Mouse (Mus musculus) midbrain, embryonic 14.5 days (tissue): Measurements from ENCODE around the gene Spaca4. TPM values are rescaled to one million over a fixed set of nuclear protein-coding genes. Genes with fewer than 3 reads are reported as not detected.

Experiments
- ATAC-seq: fragments of 200-750 bp; cut with Nextera tagmentation; 2 replicates; pipeline ENCODE4 v1.8.0; 2017; ENCODE audit warnings: moderate number of reproducible peaks, moderate library complexity; ENCODE audit not compliant: low FRiP score, low TSS enrichment
- DNase-seq: peaks from one replicate; pipeline ENCODE4 v3.0.0-alpha.2; 2015
- H3K27ac ChIP-seq: fragments of 300-500 bp; sonication (generic); replicated peaks from 2 replicates; pipeline ENCODE4 v1.5.1; 2014; ENCODE audit warnings: mild to moderate bottlenecking, low read depth, low read length, moderate library complexity
- H3K27me3 ChIP-seq: fragments of 300-500 bp; sonication (generic); 2 replicates; pipeline ENCODE4 v1.6.1; 2014; ENCODE audit warnings: low read length, control low read depth, mixed read lengths; ENCODE audit not compliant: control insufficient read depth, insufficient read depth
- H3K36me3 ChIP-seq: fragments of 300-500 bp; sonication (generic); 2 replicates; pipeline ENCODE4 v1.6.1; 2014; ENCODE audit warnings: low read length, control low read depth; ENCODE audit not compliant: control insufficient read depth, insufficient read depth
- H3K4me1 ChIP-seq: fragments of 300-500 bp; sonication (generic); 2 replicates; pipeline ENCODE4 v1.6.1; 2014; ENCODE audit warnings: mild to moderate bottlenecking, antibody characterized with exemption, low read length, control low read depth; ENCODE audit not compliant: control insufficient read depth, insufficient read depth
- H3K4me2 ChIP-seq: fragments of 300-500 bp; sonication (generic); 2 replicates; pipeline ENCODE4 v1.6.1; 2014; ENCODE audit warnings: mild to moderate bottlenecking, low read length, moderate library complexity
- H3K4me3 ChIP-seq: fragments of 300-500 bp; sonication (generic); replicated peaks from 2 replicates; pipeline ENCODE4 v1.5.1; 2014; ENCODE audit warnings: low read depth, low read length
- H3K9ac ChIP-seq: fragments of 300-500 bp; sonication (generic); replicated peaks from 2 replicates; pipeline ENCODE4 v1.6.1; 2014; ENCODE audit warnings: mild to moderate bottlenecking, low read length, moderate library complexity
- H3K9me3 ChIP-seq: fragments of 300-500 bp; sonication (generic); 2 replicates; pipeline ENCODE4 v1.6.1; 2016; ENCODE audit warnings: low read length, control low read depth, mixed read lengths; ENCODE audit not compliant: control insufficient read depth
- WGBS: fragments of 180-500 bp; shearing (Covaris S2); extraction: QIAGEN DNeasy Blood & Tissue Kit; methylation state at CpG from one replicate; pipeline ENCODE4 v1.1.7; 2014; 5-methylcytosine and 5-hydroxymethylcytosine counted together
- polyA plus RNA-seq: library from polyadenylated mRNA; unstranded; fragments of >200 nt; fragmentation: Nextera tagmentation; extraction: Ambion mirVana; gene quantifications from 2 replicates; pipeline ENCODE4 v1.2.1, GENCODE M21; 2014

Gene Spaca4
- polyA plus RNA-seq = not detected in 2 replicates

DNA sequence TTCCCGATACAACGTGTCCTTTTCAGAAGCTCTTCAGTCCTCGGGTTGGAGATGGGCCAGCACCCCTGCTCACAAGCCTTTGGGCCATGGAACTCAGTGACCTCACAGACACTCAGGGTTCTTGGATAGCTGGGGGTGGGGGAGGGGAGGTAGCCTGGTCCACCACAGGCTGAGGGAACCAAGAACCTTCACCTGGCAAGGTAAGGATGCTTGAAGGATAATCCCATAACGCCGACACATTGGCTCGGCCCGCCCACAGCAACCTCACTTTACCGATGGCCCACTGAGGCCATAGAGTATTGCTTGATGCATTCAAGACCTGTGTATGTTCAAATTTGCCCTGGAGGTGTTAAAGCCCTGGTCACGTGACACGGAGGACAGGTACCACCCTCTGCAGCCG, at the start of gene Spaca4:
Gene Spaca4, minus strand, starts transcription at position 101 of the 400 bp plus-strand sequence.
- no peak within 1 kb of the TSS for H3K4me3 ChIP-seq
- WGBS = 94% methylated on average over 11 of the region's 11 CpGs
- no peak for ATAC-seq

GRCm38 (mm10) chr7:45775237-45775636, 49.6 kb upstream of the Spaca4 start:
- H3K27ac ChIP-seq = no peak overlapping the region
- H3K27me3 ChIP-seq = no peaks in the 10 kb centered on the region
- no peaks in the 10 kb centered on the region for H3K36me3 ChIP-seq
- H3K4me2 ChIP-seq = no peak overlapping the region
- DNase-seq = no peak
- H3K4me3 ChIP-seq = no peak overlapping the region
- no peaks in the 10 kb centered on the region for H3K9me3 ChIP-seq
- H3K9ac ChIP-seq = no peak overlapping the region
- ATAC-seq = no peak
- 84% methylated on average over 7 of the region's 7 CpGs for WGBS
- H3K4me1 ChIP-seq = no peaks in the 10 kb centered on the region

More for the DNA sequence above, at the start of gene Spaca4:
- no peak within 1 kb of the TSS for H3K9ac ChIP-seq
- DNase-seq = no peak
- H3K9me3 ChIP-seq = no peaks in the 10 kb centered on the region
- H3K4me1 ChIP-seq = no peaks in the 10 kb centered on the region
- H3K36me3 ChIP-seq = peaks cover 79% of the 10 kb centered on the region
- no peaks in the 10 kb centered on the region for H3K27me3 ChIP-seq
- no peak within 1 kb of the TSS for H3K27ac ChIP-seq
- H3K4me2 ChIP-seq = no peak within 1 kb of the TSS

DNA sequence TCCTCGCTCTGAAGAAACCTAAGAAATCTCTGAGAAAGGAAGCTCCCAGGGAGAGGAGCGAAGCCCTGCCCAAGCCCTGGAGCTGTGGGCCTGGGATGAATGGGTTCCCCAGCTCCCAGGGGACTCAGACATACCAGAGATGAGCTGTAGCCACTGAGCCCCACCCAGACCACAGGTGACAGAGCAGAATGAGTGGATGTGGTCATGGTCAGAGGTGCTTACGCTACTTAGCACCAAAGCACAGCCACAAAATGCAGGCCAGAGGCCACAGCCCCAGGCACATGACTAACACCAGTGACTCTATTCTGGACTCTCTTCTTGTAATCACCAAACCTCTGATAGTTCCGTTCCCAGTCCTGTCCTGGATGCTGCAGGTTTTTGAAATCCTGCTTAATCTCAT, 45.5 kb upstream of the Spaca4 start:
- DNase-seq = no peak
- Histone ChIP-seq H3K9ac (no peak overlapping the region), H3K4me2 (no peak overlapping the region), H3K9me3 (no peaks in the 10 kb centered on the region), H3K4me1 (no peaks in the 10 kb centered on the region), H3K36me3 (no peaks in the 10 kb centered on the region), H3K27me3 (no peaks in the 10 kb centered on the region), H3K27ac (no peak overlapping the region), H3K4me3 (no peak overlapping the region)
- ATAC-seq = no peak
- whole genome bisulfite sequencing = 58% methylated on average over 4 of the region's 4 CpGs

DNA sequence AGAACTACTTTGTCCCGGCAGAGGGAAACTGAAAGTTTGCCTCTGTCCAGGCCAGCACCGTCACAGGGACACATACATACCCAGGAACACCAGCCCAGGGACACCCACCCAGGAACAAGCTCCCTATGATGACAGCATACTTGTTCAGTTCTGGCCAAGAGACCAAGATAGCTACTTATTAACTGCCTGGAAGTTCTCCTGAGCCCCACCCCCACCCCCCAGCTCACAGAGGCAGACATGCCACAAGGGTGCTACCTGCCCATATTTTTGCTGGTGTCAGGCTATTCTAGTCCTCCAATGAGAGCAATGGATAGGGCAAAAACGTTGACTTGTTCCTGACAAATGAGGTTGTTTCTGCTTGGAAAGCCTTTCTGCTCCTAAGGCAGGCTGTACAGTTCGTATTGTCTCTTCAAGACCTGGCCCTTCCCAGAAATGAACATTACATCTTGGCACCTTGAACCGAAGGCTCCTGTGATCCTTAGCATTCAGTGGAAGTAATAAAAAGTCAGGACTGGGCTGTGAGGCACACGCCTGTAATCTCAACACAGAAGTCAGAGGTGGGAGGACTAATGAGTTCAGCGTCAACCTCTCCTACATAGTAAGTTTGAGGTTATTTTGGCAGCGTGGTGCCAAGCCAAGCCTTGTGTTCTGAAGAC, 44.9 kb upstream of the Spaca4 start:
- no peak overlapping the region for H3K4me2 ChIP-seq
- no peak for ATAC-seq
- H3K9ac ChIP-seq = no peak overlapping the region
- H3K27me3 ChIP-seq = no peaks in the 10 kb centered on the region
- H3K36me3 ChIP-seq = no peaks in the 10 kb centered on the region
- DNase-seq = no peak
- no peak overlapping the region for H3K27ac ChIP-seq
- no peak overlapping the region for H3K4me3 ChIP-seq
- no peaks in the 10 kb centered on the region for H3K9me3 ChIP-seq
- no peaks in the 10 kb centered on the region for H3K4me1 ChIP-seq
- WGBS = 76% methylated on average over 8 of the region's 8 CpGs

DNA sequence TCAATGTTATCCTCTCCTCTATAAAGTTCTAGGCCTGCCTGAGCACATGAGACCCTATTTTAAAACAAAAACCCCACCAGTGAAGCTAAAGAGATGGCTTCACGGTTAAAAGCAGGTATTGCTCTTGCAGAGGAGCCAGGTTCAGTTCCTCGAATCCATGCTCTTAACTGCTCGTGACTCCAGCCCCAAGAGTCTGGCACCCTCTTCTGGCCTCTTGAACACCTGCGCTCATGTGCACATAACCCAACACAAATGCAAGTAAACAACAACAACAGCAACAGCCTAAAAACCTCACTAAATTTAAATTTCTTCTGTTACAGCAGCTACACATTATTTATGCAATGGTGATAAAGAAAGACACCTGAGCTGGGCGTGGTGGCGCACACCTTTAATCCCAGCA, 41.9 kb upstream of the Spaca4 start:
- H3K4me3 ChIP-seq = no peak overlapping the region
- H3K27me3 ChIP-seq = no peaks in the 10 kb centered on the region
- ATAC-seq = no peak
- no peaks in the 10 kb centered on the region for H3K9me3 ChIP-seq
- WGBS = 95% methylated on average over 6 of the region's 6 CpGs
- no peak overlapping the region for H3K9ac ChIP-seq
- no peak for DNase-seq
- no peak overlapping the region for H3K4me2 ChIP-seq
- H3K27ac ChIP-seq = no peak overlapping the region
- H3K4me1 ChIP-seq = no peaks in the 10 kb centered on the region
- no peaks in the 10 kb centered on the region for H3K36me3 ChIP-seq

- H3K9me3 ChIP-seq = no peaks in the 10 kb centered on the region
- no peaks in the 10 kb centered on the region for H3K27me3 ChIP-seq
- no peak for ATAC-seq
- no peak overlapping the region for H3K4me2 ChIP-seq
- 52% methylated on average over 8 of the region's 8 CpGs for WGBS
- H3K9ac ChIP-seq = no peak overlapping the region
- no peaks in the 10 kb centered on the region for H3K4me1 ChIP-seq
- DNase-seq = no peak
- H3K27ac ChIP-seq = no peak overlapping the region
- no peaks in the 10 kb centered on the region for H3K36me3 ChIP-seq
- no peak overlapping the region for H3K4me3 ChIP-seq
Observed at GRCm38 (mm10) chr7:45766764-45767163, 41.2 kb upstream of the Spaca4 start.

DNA sequence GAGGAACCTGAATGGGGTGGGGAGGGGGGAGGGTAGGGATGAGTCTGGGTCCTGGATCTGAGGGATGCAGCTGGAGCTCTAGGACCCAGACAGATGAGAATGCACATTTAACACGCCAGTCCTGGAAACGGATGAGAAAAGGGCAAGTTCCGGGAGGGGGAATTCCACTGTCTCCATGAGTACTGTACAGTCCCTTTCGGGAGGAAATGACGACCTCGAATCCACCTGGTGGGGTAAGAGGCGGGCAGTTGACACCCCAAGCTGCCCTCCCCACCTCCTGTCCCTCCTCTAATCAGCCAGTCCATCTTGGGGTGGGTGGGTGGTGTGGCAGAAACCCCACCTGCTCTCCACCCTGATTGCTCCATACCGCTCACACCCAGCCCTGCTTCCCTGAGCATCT, 40.4 kb upstream of the Spaca4 start:
- H3K27ac ChIP-seq = no peak overlapping the region
- H3K36me3 ChIP-seq = no peaks in the 10 kb centered on the region
- no peak for DNase-seq
- H3K4me2 ChIP-seq = no peak overlapping the region
- H3K27me3 ChIP-seq = no peaks in the 10 kb centered on the region
- ATAC-seq = no peak
- no peaks in the 10 kb centered on the region for H3K4me1 ChIP-seq
- H3K9me3 ChIP-seq = no peaks in the 10 kb centered on the region
- 66% methylated on average over 8 of the region's 8 CpGs for WGBS
- H3K4me3 ChIP-seq = no peak overlapping the region
- no peak overlapping the region for H3K9ac ChIP-seq

DNA sequence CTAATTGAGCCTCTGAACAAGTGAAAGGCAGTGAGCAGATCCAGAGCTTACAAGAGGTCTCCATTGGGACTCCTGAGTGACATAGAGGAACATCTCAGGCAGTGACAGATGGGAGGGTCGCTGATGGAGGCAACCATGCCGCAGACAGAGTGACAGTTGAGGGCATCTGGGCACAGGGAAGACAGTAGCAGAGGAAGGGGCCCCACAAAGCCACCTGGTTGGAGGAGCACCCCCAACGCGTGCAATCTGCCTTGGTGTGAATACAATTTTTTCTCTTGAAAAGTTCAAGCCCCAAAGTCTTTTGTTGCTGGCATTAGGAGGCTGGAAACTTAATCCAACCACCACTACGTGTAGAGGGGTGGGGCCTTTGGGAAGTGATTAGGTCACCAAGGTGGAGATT, 34.5 kb upstream of the Spaca4 start:
- Histone ChIP-seq H3K27ac (no peak overlapping the region), H3K4me2 (no peak overlapping the region), H3K36me3 (no peaks in the 10 kb centered on the region), H3K4me3 (no peak overlapping the region), H3K4me1 (no peaks in the 10 kb centered on the region), H3K9me3 (no peaks in the 10 kb centered on the region), H3K9ac (no peak overlapping the region), H3K27me3 (peaks cover 17% of the 10 kb centered on the region; the same call in 1 of the 2 replicates)
- ATAC-seq = no peak
- no peak for DNase-seq
- 62% methylated on average over 5 of the region's 5 CpGs for WGBS

DNA sequence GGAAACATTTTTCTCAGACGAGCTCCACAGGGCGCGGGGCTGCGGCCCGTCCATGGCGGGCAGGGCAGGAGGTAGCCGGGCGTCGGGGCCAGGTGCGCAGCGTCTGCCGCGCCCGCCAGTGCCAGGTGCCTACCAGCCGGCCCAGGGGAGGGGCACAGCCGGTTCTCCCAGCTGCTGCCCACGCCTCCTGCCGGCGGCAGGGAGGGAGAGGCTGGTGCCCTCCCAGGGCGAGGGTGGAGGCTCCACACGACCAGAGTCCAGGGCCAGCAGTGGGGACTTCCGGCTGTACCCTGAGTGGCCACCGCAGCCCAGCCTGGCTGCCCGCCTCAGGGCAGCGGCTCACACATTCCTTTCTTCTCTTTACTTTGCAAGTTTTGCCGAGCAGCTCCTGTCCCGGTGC, 33.8 kb upstream of the Spaca4 start:
- H3K9ac ChIP-seq = 0 out of 2 replicates have a peak overlapping the region, but pooled peaks have one; percentile 26
- H3K36me3 ChIP-seq = no peaks in the 10 kb centered on the region
- ATAC-seq (no peak), DNase-seq (no peak)
- H3K4me1 ChIP-seq = no peaks in the 10 kb centered on the region
- H3K4me2 ChIP-seq = peak overlapping the region; percentile 24
- peaks cover 17% of the 10 kb centered on the region; the same call in 1 of the 2 replicates for H3K27me3 ChIP-seq
- H3K4me3 ChIP-seq = no peak overlapping the region
- 16% methylated on average over 27 of the region's 27 CpGs for WGBS
- H3K27ac ChIP-seq = no peak overlapping the region
- H3K9me3 ChIP-seq = no peaks in the 10 kb centered on the region
